Mouse (Mus musculus): Measurements from ENCODE around the gene Myrip. TPM values are rescaled to one million over a fixed set of nuclear protein-coding genes. Genes with fewer than 3 reads are reported as not detected.

The Myrip gene
- polyA plus RNA-seq, 1 experiment = 0.41 TPM

DNA sequence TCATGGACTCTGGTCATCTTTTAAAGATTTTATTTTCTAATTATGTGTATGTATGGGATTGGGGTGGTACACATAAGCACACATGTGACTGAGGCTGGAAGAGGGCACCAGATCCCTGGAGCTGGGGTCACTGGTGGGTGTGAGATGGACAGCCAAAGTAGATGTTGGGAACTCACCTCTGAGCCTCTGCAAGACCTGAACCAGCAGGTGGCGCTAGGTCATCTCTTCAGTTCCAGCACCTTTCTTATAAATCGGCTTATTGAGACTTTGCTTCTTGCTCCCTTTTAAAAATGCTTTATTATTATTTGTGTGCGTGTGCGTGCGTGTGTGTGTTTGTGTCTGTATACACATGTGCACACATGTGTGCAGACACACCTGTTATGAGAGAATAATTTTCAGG lies 109.1 kb downstream of the Myrip start:
- Histone ChIP-seq H3K36me3 (ENCODE audit: control insufficient read depth, insufficient read depth, low read length) (no peaks in the 10 kb centered on the region), H3K27ac (ENCODE audit: control insufficient read depth, insufficient read depth, low read depth, low read length) (no peak overlapping the region), H3K4me3 (ENCODE audit: control insufficient read depth, low read depth, low read length) (no peak overlapping the region), H3K4me1 (ENCODE audit: control insufficient read depth, insufficient read depth, low read length) (no peaks in the 10 kb centered on the region), H3K27me3 (ENCODE audit: control insufficient read depth, insufficient read depth, low read length) (no peaks in the 10 kb centered on the region)
- TF ChIP-seq CTCF (IDR thresholded peaks at IDR 0.05; ENCODE audit: control insufficient read depth, insufficient read depth, insufficient replicate concordance, low read depth, low read length) (peak; percentile 54; the same call in 1 of the 2 replicates), POLR2A (IDR thresholded peaks at IDR 0.05; ENCODE audit: control insufficient read depth, low read depth, low read length) (no peak)

DNA sequence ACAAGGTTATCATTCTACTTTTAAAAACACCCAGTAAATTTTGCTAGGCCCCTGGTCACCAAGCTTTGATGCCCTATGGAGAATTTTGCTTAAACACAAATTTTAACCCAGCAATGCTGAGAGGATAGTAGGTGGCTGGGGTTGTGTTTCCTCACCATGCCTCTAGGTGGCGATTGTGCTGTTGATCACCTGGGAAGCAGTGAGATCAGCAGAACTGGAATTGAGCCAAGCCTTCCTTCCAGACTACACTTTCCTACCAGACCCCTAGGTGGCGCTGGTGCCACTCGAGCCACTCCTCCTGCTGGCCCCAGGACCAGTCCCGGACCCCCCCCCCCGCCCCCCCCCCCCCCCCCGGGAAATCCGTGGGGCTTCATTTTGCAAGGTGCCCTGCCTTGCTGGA lies 114.2 kb downstream of the Myrip start:
- Histone ChIP-seq H3K4me1 (ENCODE audit: control insufficient read depth, insufficient read depth, low read length) (no peaks in the 10 kb centered on the region), H3K4me3 (ENCODE audit: control insufficient read depth, low read depth, low read length) (no peak overlapping the region), H3K36me3 (ENCODE audit: control insufficient read depth, insufficient read depth, low read length) (no peaks in the 10 kb centered on the region), H3K27ac (ENCODE audit: control insufficient read depth, insufficient read depth, low read depth, low read length) (no peak overlapping the region), H3K27me3 (ENCODE audit: control insufficient read depth, insufficient read depth, low read length) (no peaks in the 10 kb centered on the region)
- TF ChIP-seq POLR2A (IDR thresholded peaks at IDR 0.05; ENCODE audit: control insufficient read depth, low read depth, low read length) (no peak), CTCF (IDR thresholded peaks at IDR 0.05; ENCODE audit: control insufficient read depth, insufficient read depth, insufficient replicate concordance, low read depth, low read length) (peak; percentile 81; the same call in 1 of the 2 replicates)

DNA sequence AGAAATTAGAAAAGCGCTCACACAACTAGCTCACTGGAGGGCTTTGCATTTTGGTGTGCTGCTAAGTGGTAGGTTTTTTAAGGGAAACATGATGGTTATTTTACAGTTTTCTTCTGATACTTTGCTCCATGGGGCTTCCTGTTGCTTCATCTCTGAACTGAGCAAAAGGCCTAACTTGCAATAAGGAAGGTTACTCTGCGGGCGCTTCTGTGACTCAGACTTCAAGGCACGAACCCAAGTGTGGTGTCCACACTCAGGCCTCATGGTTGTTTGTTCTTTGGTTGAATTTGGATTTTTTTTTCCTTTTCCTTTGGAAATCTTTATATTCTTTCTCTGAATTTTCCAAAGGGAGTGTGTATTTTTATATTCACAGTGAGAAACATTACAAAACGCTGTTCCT lies 114.8 kb downstream of the Myrip start:
- Histone ChIP-seq H3K36me3 (ENCODE audit: control insufficient read depth, insufficient read depth, low read length) (no peaks in the 10 kb centered on the region), H3K4me1 (ENCODE audit: control insufficient read depth, insufficient read depth, low read length) (no peaks in the 10 kb centered on the region), H3K27ac (ENCODE audit: control insufficient read depth, insufficient read depth, low read depth, low read length) (no peak overlapping the region), H3K27me3 (ENCODE audit: control insufficient read depth, insufficient read depth, low read length) (no peaks in the 10 kb centered on the region), H3K4me3 (ENCODE audit: control insufficient read depth, low read depth, low read length) (no peak overlapping the region)
- TF ChIP-seq POLR2A (IDR thresholded peaks at IDR 0.05; ENCODE audit: control insufficient read depth, low read depth, low read length) = no peak
- TF ChIP-seq CTCF (IDR thresholded peaks at IDR 0.05; ENCODE audit: control insufficient read depth, insufficient read depth, insufficient replicate concordance, low read depth, low read length) = no peak

DNA sequence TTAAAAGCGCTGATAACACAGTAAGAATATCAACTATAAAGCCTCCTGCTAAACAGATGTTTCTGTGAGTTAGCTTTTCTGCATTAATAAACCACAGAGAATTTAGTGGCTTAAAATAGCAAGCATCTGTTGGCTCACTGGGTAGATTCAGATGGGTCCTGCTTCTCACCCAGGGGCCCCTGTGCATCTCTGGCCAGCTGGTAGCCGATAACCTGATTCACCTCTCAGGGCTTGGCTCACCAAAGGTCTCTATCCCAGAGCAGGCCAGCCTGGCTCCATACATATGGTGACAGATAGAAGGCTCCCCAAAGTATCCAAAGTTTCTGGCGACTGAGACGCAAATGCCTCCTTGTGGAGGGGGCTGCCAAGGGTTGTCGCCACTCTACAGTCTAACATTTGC lies 115.4 kb downstream of the Myrip start:
- H3K36me3 ChIP-seq (ENCODE audit: control insufficient read depth, insufficient read depth, low read length) = no peaks in the 10 kb centered on the region
- no peak overlapping the region for H3K27ac ChIP-seq (ENCODE audit: control insufficient read depth, insufficient read depth, low read depth, low read length)

GRCm38 (mm10) chr9:120418582-120418981 lies 117.3 kb downstream of the Myrip start:
- H3K4me1 ChIP-seq (ENCODE audit: control insufficient read depth, insufficient read depth, low read length) = no peaks in the 10 kb centered on the region
- H3K27ac ChIP-seq (ENCODE audit: control insufficient read depth, insufficient read depth, low read depth, low read length) = no peak overlapping the region
- TF ChIP-seq POLR2A (IDR thresholded peaks at IDR 0.05; ENCODE audit: control insufficient read depth, low read depth, low read length) = no peak
- no peak for TF ChIP-seq CTCF (IDR thresholded peaks at IDR 0.05; ENCODE audit: control insufficient read depth, insufficient read depth, insufficient replicate concordance, low read depth, low read length)
- no peaks in the 10 kb centered on the region for H3K36me3 ChIP-seq (ENCODE audit: control insufficient read depth, insufficient read depth, low read length)
- no peak overlapping the region for H3K4me3 ChIP-seq (ENCODE audit: control insufficient read depth, low read depth, low read length)
- H3K27me3 ChIP-seq (ENCODE audit: control insufficient read depth, insufficient read depth, low read length) = no peaks in the 10 kb centered on the region

More for the DNA sequence above, 115.4 kb downstream of the Myrip start:
- no peak overlapping the region for H3K4me3 ChIP-seq (ENCODE audit: control insufficient read depth, low read depth, low read length)
- no peaks in the 10 kb centered on the region for H3K27me3 ChIP-seq (ENCODE audit: control insufficient read depth, insufficient read depth, low read length)
- H3K4me1 ChIP-seq (ENCODE audit: control insufficient read depth, insufficient read depth, low read length) = no peaks in the 10 kb centered on the region
- TF ChIP-seq POLR2A (IDR thresholded peaks at IDR 0.05; ENCODE audit: control insufficient read depth, low read depth, low read length) (no peak), CTCF (IDR thresholded peaks at IDR 0.05; ENCODE audit: control insufficient read depth, insufficient read depth, insufficient replicate concordance, low read depth, low read length) (no peak)

GRCm38 (mm10) chr9:120424567-120424966 lies 123.3 kb downstream of the Myrip start:
- TF ChIP-seq POLR2A (IDR thresholded peaks at IDR 0.05; ENCODE audit: control insufficient read depth, low read depth, low read length) (no peak), CTCF (IDR thresholded peaks at IDR 0.05; ENCODE audit: control insufficient read depth, insufficient read depth, insufficient replicate concordance, low read depth, low read length) (no peak)
- H3K36me3 ChIP-seq (ENCODE audit: control insufficient read depth, insufficient read depth, low read length) = no peaks in the 10 kb centered on the region

DNA sequence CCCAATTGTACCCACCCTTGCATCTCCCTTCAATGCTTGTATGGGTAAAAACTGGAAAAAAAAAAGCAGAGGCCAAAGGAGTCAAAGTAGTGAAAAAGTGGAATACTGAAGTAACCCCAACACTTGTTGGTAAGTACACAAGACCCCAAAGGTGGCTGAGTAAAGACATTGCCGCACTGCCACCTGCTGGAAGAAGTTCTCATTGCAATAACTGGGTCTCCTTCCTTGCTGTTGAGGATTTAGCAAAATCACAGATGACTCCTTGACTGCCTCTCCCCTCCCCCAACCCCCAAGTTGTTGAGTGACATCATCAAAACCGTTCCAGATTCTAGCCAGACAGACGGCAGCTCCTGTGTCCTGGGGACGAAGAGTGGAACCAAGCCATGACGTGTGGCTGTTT lies 124.5 kb downstream of the Myrip start:
- H3K4me3 ChIP-seq (ENCODE audit: control insufficient read depth, low read depth, low read length) = no peak overlapping the region
- no peaks in the 10 kb centered on the region for H3K27me3 ChIP-seq (ENCODE audit: control insufficient read depth, insufficient read depth, low read length)
- no peaks in the 10 kb centered on the region for H3K4me1 ChIP-seq (ENCODE audit: control insufficient read depth, insufficient read depth, low read length)
- 0 out of 2 replicates have a peak, but pooled peaks have one; percentile 14 for TF ChIP-seq CTCF (IDR thresholded peaks at IDR 0.05; ENCODE audit: control insufficient read depth, insufficient read depth, insufficient replicate concordance, low read depth, low read length)
- TF ChIP-seq POLR2A (IDR thresholded peaks at IDR 0.05; ENCODE audit: control insufficient read depth, low read depth, low read length) = no peak
- H3K36me3 ChIP-seq (ENCODE audit: control insufficient read depth, insufficient read depth, low read length) = no peaks in the 10 kb centered on the region
- H3K27ac ChIP-seq (ENCODE audit: control insufficient read depth, insufficient read depth, low read depth, low read length) = no peak overlapping the region

More at GRCm38 (mm10) chr9:120424567-120424966, 123.3 kb downstream of the Myrip start:
- H3K27ac ChIP-seq (ENCODE audit: control insufficient read depth, insufficient read depth, low read depth, low read length) = no peak overlapping the region
- H3K4me3 ChIP-seq (ENCODE audit: control insufficient read depth, low read depth, low read length) = no peak overlapping the region
- H3K4me1 ChIP-seq (ENCODE audit: control insufficient read depth, insufficient read depth, low read length) = no peaks in the 10 kb centered on the region
- H3K27me3 ChIP-seq (ENCODE audit: control insufficient read depth, insufficient read depth, low read length) = no peaks in the 10 kb centered on the region

GRCm38 (mm10) chr9:120428181-120428580 lies 126.9 kb downstream of the Myrip start:
- no peaks in the 10 kb centered on the region for H3K27me3 ChIP-seq (ENCODE audit: control insufficient read depth, insufficient read depth, low read length)

More at GRCm38 (mm10) chr9:120428181-120428580, 126.9 kb downstream of the Myrip start:
- H3K4me1 ChIP-seq (ENCODE audit: control insufficient read depth, insufficient read depth, low read length) = no peaks in the 10 kb centered on the region
- no peak overlapping the region for H3K4me3 ChIP-seq (ENCODE audit: control insufficient read depth, low read depth, low read length)
- H3K36me3 ChIP-seq (ENCODE audit: control insufficient read depth, insufficient read depth, low read length) = no peaks in the 10 kb centered on the region
- no peak overlapping the region for H3K27ac ChIP-seq (ENCODE audit: control insufficient read depth, insufficient read depth, low read depth, low read length)
- no peak for TF ChIP-seq CTCF (IDR thresholded peaks at IDR 0.05; ENCODE audit: control insufficient read depth, insufficient read depth, insufficient replicate concordance, low read depth, low read length)
- no peak for TF ChIP-seq POLR2A (IDR thresholded peaks at IDR 0.05; ENCODE audit: control insufficient read depth, low read depth, low read length)
